Mouse (Mus musculus): ENCODE measurements around the gene Ccdc88b.
"Not testable (repeated sequence)": the region's sequence is repeated elsewhere in the genome, so short reads cannot be mapped to it uniquely, and the experiment has no call there.

The Ccdc88b gene

DNA sequence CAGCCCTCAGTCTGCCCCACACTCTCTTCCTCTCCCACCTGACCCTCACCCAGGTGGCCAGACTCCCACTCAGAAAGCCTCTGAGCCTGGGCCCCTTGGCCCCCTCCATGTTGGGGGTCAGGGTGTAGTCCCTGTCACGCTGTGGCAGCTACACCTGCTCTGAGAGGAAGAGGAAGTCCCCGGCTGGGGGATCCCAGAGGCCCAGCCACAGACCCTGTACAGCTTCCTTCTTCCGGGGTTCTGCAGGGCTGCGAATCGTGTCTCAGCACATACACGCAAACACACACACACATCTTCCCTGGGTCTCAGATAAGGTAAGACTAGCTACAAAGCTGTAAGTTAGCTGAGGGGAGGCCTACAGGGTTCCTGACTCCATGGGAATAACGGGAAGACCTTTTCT, at the start of gene Ccdc88b:
TSS of gene Ccdc88b (minus strand) at position 181 of the 400 bp plus-strand sequence.
- no peak for DNase-seq (ENCODE audit: low spot score)

DNA sequence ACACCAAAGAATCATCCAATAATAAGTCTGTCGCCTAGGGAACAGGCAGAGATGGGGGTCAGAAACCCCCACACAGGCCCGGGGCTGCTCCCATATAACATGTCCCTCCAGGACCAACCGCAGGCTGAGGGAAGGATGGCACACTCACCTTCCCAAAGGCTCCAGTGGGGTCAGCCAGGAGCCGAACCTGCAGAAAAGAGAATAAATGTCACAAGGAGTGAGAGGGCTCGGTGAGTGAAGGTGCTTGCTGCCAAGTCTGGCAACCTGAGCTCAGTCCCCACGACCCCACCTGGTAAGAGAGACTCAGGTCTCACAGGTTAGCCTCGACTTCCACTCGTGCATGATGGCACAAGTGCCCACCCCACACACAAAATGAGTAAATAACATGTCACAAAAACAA, 49.1 kb upstream of the Ccdc88b start:
- no peak for DNase-seq (ENCODE audit: low spot score)

DNA sequence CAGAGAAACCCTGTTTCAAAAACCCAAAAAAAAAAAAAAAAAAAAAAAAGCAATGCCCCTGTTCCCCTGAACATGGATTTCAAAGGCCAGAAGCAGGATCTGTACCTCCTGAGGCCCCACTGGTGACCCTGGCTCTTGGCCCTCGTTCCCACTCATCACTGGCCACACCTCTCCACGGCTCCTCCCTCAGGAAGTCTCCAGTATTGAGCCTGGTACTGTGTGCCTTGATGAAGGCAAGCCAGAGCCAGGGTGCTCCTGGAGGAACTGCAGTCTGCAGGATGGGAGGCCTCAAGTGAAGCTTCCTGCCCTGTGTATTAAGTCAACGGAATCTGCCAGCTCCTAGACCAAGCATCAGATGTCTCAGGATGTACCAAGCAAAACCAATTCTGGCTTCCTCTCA, 48.2 kb upstream of the Ccdc88b start:
- DNase-seq (ENCODE audit: low spot score) = no peak

- no peak for DNase-seq (ENCODE audit: low spot score)
Measured at GRCm38 (mm10) chr19:6905498-6906159, 47.6 kb upstream of the Ccdc88b start.

GRCm38 (mm10) chr19:6904846-6905245, 46.8 kb upstream of the Ccdc88b start:
- no peak for DNase-seq (ENCODE audit: low spot score)

GRCm38 (mm10) chr19:6903031-6903430, 45.0 kb upstream of the Ccdc88b start:
- no peak for DNase-seq (ENCODE audit: low spot score)

GRCm38 (mm10) chr19:6899641-6900040, 41.6 kb upstream of the Ccdc88b start:
- DNase-seq (ENCODE audit: low spot score) = no peak

DNA sequence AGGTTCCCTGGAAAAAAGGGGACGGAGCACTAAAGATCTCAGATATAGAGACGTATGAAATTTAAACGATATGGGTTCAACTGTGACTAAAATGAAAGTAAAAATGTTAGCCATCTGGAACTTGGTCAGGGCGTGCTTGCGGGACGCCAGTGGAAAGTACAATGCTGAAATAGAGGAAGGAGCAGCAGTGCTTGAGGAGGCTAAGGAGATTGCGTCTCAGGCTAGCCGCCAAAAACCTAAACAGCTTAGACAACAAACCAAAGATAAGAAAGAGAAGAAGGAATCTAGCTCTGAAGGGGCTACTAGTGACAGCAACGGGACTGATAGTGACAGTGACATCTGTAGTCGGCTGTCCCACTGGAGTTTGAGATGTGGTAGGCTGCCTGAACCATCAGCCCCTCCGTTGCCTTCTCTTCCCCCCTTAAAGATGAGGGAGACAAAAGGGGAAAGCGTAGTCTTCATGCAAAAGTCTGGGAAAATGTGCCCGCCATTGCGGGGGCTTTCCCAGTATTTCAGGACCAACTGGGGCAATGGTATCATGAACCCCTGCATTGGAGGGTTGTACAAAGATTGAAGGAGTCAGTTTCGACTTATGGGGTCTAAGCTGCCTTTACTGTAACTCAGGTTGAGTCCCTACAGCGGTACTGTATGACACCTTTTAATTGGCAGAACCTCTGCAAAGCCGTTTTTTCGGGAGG, 37.7 kb upstream of the Ccdc88b start:
- not testable (repeated sequence) for DNase-seq (ENCODE audit: low spot score)

DNA sequence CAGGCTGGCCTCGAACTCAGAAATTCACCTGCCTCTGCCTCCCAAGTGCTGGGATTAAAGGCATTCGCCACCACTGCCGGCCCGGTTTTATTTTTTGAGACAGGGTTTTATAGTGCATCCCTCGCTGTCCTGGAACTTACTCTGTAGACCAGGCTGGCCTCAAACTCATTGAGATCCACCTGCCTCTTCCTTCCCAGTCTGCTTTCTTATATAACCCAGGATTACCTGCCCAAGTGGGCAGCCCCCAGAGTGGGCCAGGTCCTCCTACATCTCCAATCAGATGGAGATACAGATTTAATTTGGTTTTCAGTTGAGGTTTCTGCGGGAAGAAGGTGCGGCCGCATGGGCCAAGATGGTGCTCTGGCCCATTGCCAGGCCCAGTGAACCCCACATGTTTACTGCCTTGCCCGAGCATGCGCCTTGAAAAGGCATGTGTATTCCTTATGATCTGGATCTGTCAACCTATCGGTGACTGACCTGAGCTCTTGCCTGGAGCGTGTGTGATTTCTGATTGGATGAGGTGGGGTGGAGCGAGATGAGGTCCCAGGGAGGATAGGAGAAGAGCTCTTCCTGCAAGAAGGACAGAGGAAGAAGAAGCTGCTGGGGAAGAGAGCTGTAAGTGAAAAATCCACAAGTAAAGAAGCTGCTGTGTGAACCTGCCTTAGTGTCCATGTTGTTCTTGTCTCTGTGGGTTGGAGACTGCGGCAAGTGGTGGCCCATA, 35.9 kb upstream of the Ccdc88b start:
- DNase-seq (ENCODE audit: low spot score) = no peak

DNA sequence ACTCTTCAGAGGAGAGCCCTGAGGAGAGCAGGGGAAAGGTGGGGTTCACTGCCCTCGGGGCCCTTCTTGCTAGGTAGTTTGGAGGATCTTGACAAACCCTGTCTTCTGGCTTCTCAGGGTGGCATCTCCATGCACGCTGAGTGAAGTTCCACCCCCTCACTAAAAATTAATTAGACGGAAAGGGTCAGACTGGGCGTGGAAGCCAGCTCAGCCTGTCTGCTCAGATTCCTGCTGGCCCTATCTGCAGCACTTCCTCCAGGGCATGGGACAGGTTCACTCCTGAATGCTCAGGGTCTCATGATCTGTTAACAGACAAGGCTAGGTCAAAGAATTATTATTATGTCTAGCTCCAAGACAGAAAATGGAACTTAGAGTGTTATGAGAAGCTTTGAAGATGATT, 34.5 kb upstream of the Ccdc88b start:
- DNase-seq (ENCODE audit: low spot score) = no peak

GRCm38 (mm10) chr19:6877965-6878364, 20.0 kb upstream of the Ccdc88b start:
- DNase-seq (ENCODE audit: low spot score) = peak; percentile 53

DNA sequence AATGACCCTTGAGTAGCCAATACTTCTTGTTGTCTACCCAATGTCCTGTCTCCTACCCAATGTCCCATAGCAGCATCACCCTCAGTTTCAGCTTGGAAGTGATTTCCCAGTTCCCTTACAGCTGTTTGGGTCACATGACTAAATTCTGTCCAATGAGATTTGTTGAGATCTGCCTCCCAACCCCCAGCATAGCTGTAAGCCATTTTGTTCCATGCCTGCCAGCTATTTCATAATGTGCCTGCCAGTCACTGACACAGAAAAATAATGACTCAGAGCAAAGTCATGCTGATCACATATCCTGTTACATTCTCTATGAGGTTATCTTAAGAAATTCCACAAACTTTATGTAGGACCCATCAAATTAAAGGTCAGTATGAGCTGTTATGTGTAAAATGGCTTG, 18.8 kb upstream of the Ccdc88b start:
- DNase-seq (ENCODE audit: low spot score) = no peak

DNA sequence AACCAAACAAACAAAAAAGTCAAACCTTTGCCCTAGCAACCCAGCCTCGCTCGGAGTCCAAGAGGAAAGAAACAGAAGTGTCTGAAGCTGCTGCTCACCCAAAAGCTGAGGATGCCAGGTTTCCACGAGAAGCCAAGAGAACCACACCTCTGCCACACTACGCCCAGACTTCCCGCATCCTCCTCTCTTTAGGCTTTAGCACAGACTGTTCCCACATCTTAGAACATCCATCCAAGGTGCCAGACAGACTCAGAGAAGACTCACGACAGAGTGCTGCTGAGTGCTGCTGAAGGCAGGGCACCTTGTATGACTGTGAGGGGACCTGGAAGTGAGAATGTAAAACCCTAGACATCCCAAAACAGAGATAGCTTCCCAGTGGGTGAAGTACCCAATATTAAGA, 17.8 kb upstream of the Ccdc88b start:
- DNase-seq (ENCODE audit: low spot score) = no peak

DNA sequence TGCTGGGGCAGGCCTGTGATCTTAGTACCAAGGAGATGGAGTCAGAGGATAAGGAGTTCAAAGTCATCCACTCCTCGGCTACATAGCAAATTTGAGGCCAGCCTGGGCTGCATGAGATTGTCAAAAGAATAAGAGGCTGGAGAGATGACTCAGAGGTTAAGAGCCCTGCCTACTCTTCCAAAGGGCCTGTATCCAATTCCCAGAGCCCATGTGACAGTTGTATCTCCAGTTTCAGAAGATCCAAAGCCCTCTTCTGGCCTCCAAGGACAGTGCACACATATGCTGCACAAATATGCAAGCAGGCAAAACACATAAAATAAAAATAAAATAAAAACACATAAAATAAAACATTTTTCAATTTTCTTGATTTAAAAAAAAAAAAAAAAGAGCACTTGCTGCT, 16.2 kb upstream of the Ccdc88b start:
- DNase-seq (ENCODE audit: low spot score) = no peak

- DNase-seq (ENCODE audit: low spot score) = no peak
Measured at GRCm38 (mm10) chr19:6872701-6873100, 14.7 kb upstream of the Ccdc88b start.

GRCm38 (mm10) chr19:6871574-6872271, 13.7 kb upstream of the Ccdc88b start:
- DNase-seq (ENCODE audit: low spot score) = no peak

GRCm38 (mm10) chr19:6869355-6869754, 11.3 kb upstream of the Ccdc88b start:
- no peak for DNase-seq (ENCODE audit: low spot score)

DNA sequence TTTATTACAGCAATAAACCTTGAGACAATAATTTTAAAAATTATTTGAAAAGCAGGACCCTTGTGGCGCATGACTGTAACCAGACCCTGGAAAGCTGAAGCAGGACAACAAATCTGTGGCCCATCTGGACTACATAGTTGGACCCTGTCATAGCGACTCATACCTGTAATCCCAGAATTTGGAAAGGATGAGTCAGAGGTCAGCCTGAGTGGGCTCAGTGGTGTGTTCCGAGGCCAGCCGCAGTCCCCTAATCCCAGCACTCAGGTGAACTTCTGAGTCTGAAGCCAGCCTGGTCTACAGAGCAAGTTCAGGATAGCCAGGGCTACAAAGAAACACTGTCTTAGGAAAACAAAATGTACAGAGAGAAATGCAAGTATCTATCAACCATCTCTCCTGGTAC, 3.4 kb upstream of the Ccdc88b start:
- no peak for DNase-seq (ENCODE audit: low spot score)

- no peak for DNase-seq (ENCODE audit: low spot score)
Measured at GRCm38 (mm10) chr19:6860706-6861105, 2.7 kb upstream of the Ccdc88b start.

DNA sequence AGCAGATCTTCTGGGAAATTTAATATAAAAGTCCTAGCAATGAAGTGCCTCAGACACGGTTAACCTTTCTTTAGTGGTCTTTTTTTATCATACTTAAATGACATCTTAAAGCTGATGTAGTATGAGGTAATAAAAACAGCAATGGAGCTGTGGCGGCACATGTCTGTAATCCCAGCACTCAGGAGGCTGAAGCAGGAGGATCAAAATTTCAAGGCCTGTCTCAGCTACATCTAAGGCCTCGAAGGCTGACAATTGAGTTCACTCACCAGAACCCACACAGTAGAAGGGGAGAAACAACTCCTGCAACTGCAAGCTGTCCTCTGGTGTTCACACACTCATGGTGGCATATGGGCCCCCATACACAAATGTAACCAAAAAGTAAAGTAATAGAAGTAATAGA, 2.0 kb upstream of the Ccdc88b start:
- DNase-seq (ENCODE audit: low spot score) = no peak

GRCm38 (mm10) chr19:6859032-6859651, 1.1 kb upstream of the Ccdc88b start:
- no peak for DNase-seq (ENCODE audit: low spot score)

- DNase-seq (ENCODE audit: low spot score) = no peak
Measured at GRCm38 (mm10) chr19:6857391-6858005, 513 bp downstream of the Ccdc88b start.
